In the genomic region with DNA sequence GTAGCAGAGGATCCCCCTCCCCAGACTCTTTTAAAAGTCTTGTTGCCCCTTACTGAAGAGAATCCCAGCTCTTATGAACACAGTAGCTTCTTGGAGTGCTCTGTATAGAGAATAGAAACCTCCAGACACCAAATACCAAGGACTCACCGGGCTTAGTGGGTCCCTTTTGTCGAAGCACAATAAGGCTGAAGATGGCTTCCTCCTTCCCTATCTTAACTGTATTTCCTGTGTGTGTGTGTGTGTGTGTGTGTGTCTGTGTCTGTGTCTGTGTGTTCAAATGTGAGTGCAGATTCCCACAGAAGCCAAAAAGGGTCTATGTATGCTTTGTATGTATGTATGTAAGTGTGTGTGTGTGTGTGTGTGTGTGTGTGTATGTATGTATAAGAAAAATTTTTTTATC, we compare ENCODE assay signal across 15 mouse cellular contexts. TPM values are rescaled to one million over a fixed set of nuclear protein-coding genes. Genes with fewer than 3 reads are reported as not detected.
DNase-seq lines count a peak whose midpoint lies in the region; ATAC-seq and TF ChIP-seq lines count a peak whose summit lies in the region.
"Had no signal": no experiment of that assay in that cellular context is flagged by ENCODE, and none has a peak within 500 bp of the region (broad histone marks: within the 10 kb centered on the region; RNA-seq: fewer than 3 reads in every experiment).

No protein-coding gene starts in this region.

- no peak overlapping the region for H3K9ac ChIP-seq in midbrain, embryonic 12.5 days (replicated peaks)
- H3K9ac ChIP-seq in midbrain, postnatal 0 days (replicated peaks; ENCODE audit: low read length, poor library complexity, severe bottlenecking), result no peak overlapping the region
- H3K9ac ChIP-seq in forebrain, embryonic 14.5 days (ENCODE audit: low read length), result no peak overlapping the region
- no peak overlapping the region for H3K9ac ChIP-seq in intestine, embryonic 15.5 days
- no peak overlapping the region for H3K9ac ChIP-seq in neural tube, embryonic 14.5 days (replicated peaks; ENCODE audit: low read depth, low read length)
- no peak overlapping the region for H3K9ac ChIP-seq in liver, postnatal 0 days (replicated peaks)

- H3K27ac ChIP-seq in midbrain, embryonic 12.5 days (replicated peaks), result peak overlapping the region; percentile 58
- H3K27ac ChIP-seq in midbrain, postnatal 0 days (ENCODE audit: low read depth, low read length), result no peak overlapping the region
- peak overlapping the region; percentile 68; the same call in 1 of the 2 replicates for H3K27ac ChIP-seq in forebrain, embryonic 14.5 days (ENCODE audit: low read depth, low read length)
- H3K27ac ChIP-seq in intestine, embryonic 15.5 days, result 0 out of 2 replicates have a peak overlapping the region, but pooled peaks have one; percentile 32
- H3K27ac ChIP-seq in neural tube, embryonic 14.5 days (ENCODE audit: low read depth, low read length), result peak overlapping the region; percentile 72
- no peak overlapping the region for H3K27ac ChIP-seq in liver, postnatal 0 days (ENCODE audit: low read depth)

- H3K4me1 ChIP-seq in midbrain, embryonic 12.5 days, result peaks cover 22% of the 10 kb centered on the region
- no peaks in the 10 kb centered on the region; the same call in 1 of the 2 replicates for H3K4me1 ChIP-seq in midbrain, postnatal 0 days (ENCODE audit: insufficient read depth, low read length)
- 0 out of 2 replicates have a peak, but pooled peaks cover 3% of the 10 kb centered on the region for H3K4me1 ChIP-seq in forebrain, embryonic 14.5 days (ENCODE audit: control insufficient read depth, insufficient read depth, low read length)
- H3K4me1 ChIP-seq in intestine, embryonic 15.5 days (replicated peaks), result peaks cover 3% of the 10 kb centered on the region; the same call in 1 of the 2 replicates
- peaks cover 17% of the 10 kb centered on the region; the same call in 1 of the 2 replicates for H3K4me1 ChIP-seq in neural tube, embryonic 14.5 days (ENCODE audit: control insufficient read depth, insufficient read depth, low read length)
- no peaks in the 10 kb centered on the region for H3K4me1 ChIP-seq in liver, postnatal 0 days (ENCODE audit: insufficient read depth)

- peaks cover 5% of the 10 kb centered on the region; the same call in 1 of the 2 replicates for H3K27me3 ChIP-seq in midbrain, embryonic 12.5 days
- no peaks in the 10 kb centered on the region for H3K27me3 ChIP-seq in midbrain, postnatal 0 days (ENCODE audit: insufficient read depth, low read length)
- no peaks in the 10 kb centered on the region for H3K27me3 ChIP-seq in forebrain, embryonic 14.5 days (replicated peaks; ENCODE audit: control insufficient read depth, insufficient read depth, low read length)
- H3K27me3 ChIP-seq in intestine, embryonic 15.5 days (replicated peaks), result no peaks in the 10 kb centered on the region
- H3K27me3 ChIP-seq in neural tube, embryonic 14.5 days (ENCODE audit: control insufficient read depth, insufficient read depth, low read length), result no peaks in the 10 kb centered on the region
- H3K27me3 ChIP-seq in liver, postnatal 0 days (ENCODE audit: insufficient read depth, low read length), result no peaks in the 10 kb centered on the region

- no peak overlapping the region for H3K4me3 ChIP-seq in midbrain, embryonic 12.5 days
- H3K4me3 ChIP-seq in midbrain, postnatal 0 days (ENCODE audit: low read depth, low read length), result no peak overlapping the region
- no peak overlapping the region for H3K4me3 ChIP-seq in forebrain, embryonic 14.5 days (ENCODE audit: low read depth, low read length)
- H3K4me3 ChIP-seq in intestine, embryonic 15.5 days (replicated peaks), result no peak overlapping the region
- H3K4me3 ChIP-seq in neural tube, embryonic 14.5 days (ENCODE audit: low read depth, low read length), result no peak overlapping the region
- no peak overlapping the region for H3K4me3 ChIP-seq in liver, postnatal 0 days (ENCODE audit: low read depth, low read length)

- TF ChIP-seq EP300 in liver, postnatal 0 days (IDR thresholded peaks at IDR 0.05; ENCODE audit: low read depth), result no peak

- DNase-seq in midbrain, postnatal 0 days (ENCODE audit: low spot score), result no peak
- no peak for DNase-seq in forebrain, embryonic 14.5 days (ENCODE audit: low spot score)
- DNase-seq in liver, postnatal 0 days, result no peak
- DNase-seq in spleen, postnatal 10 days (ENCODE audit: low spot score in 2 of 2), result no peak

- ATAC-seq in midbrain, embryonic 12.5 days (ENCODE audit: low FRiP score, low read depth), result no peak
- no peak for ATAC-seq in midbrain, postnatal 0 days (ENCODE audit: low FRiP score)
- ATAC-seq in forebrain, embryonic 14.5 days, result peak; percentile 32; the same call in 1 of the 2 replicates
- 0 out of 2 replicates have a peak, but pooled peaks have one; percentile 19 for ATAC-seq in intestine, embryonic 15.5 days
- no peak; the same call in 1 of the 2 replicates for ATAC-seq in neural tube, embryonic 14.5 days (ENCODE audit: low read depth)
- ATAC-seq in liver, postnatal 0 days, result no peak

- 77% methylated on average over 2 of the region's 2 CpGs for WGBS in midbrain, embryonic 12.5 days
- 69% methylated on average over 2 of the region's 2 CpGs for WGBS in midbrain, postnatal 0 days
- 68% methylated on average over 2 of the region's 2 CpGs for WGBS in forebrain, embryonic 14.5 days
- 64% methylated on average over 2 of the region's 2 CpGs for WGBS in intestine, embryonic 15.5 days
- 51% methylated on average over 2 of the region's 2 CpGs for WGBS in neural tube, embryonic 14.5 days
- 48% methylated on average over 2 of the region's 2 CpGs for WGBS in liver, postnatal 0 days (ENCODE audit: insufficient replicate concordance)

- peaks cover 33% of the 10 kb centered on the region for H3K36me3 ChIP-seq in midbrain, embryonic 12.5 days
- peaks cover 11% of the 10 kb centered on the region; the same call in 1 of the 2 replicates for H3K36me3 ChIP-seq in midbrain, postnatal 0 days (ENCODE audit: insufficient read depth, low read length)
- H3K36me3 ChIP-seq in forebrain, embryonic 14.5 days (ENCODE audit: control insufficient read depth, insufficient read depth, low read length), result peaks cover 40% of the 10 kb centered on the region
- no peaks in the 10 kb centered on the region for H3K36me3 ChIP-seq in intestine, embryonic 15.5 days
- 0 out of 2 replicates have a peak, but pooled peaks cover 8% of the 10 kb centered on the region for H3K36me3 ChIP-seq in neural tube, embryonic 14.5 days (ENCODE audit: control insufficient read depth, insufficient read depth, low read length)
- no peaks in the 10 kb centered on the region for H3K36me3 ChIP-seq in liver, postnatal 0 days (replicated peaks; ENCODE audit: insufficient read depth, low read length)

- no peaks in the 10 kb centered on the region for H3K9me3 ChIP-seq in midbrain, embryonic 12.5 days
- H3K9me3 ChIP-seq in midbrain, postnatal 0 days (ENCODE audit: low read length), result no peaks in the 10 kb centered on the region
- no peaks in the 10 kb centered on the region for H3K9me3 ChIP-seq in forebrain, embryonic 14.5 days (replicated peaks; ENCODE audit: control insufficient read depth, low read length)
- H3K9me3 ChIP-seq in intestine, embryonic 15.5 days, result no peaks in the 10 kb centered on the region
- H3K9me3 ChIP-seq in neural tube, embryonic 14.5 days (ENCODE audit: control insufficient read depth, low read length), result no peaks in the 10 kb centered on the region
- H3K9me3 ChIP-seq in liver, postnatal 0 days (ENCODE audit: low read length), result no peaks in the 10 kb centered on the region

- no peak for TF ChIP-seq CTCF in midbrain, postnatal 0 days (IDR thresholded peaks at IDR 0.05)
- TF ChIP-seq CTCF in liver, postnatal 0 days (IDR thresholded peaks at IDR 0.05; ENCODE audit: low read depth), result no peak

- no peak overlapping the region for H3K4me2 ChIP-seq in midbrain, embryonic 12.5 days (replicated peaks)
- H3K4me2 ChIP-seq in midbrain, postnatal 0 days (ENCODE audit: low read depth, low read length, poor library complexity, severe bottlenecking), result no peak overlapping the region
- no peak overlapping the region for H3K4me2 ChIP-seq in forebrain, embryonic 14.5 days (ENCODE audit: low read length)
- no peak overlapping the region for H3K4me2 ChIP-seq in intestine, embryonic 15.5 days (replicated peaks)
- H3K4me2 ChIP-seq in neural tube, embryonic 14.5 days (ENCODE audit: low read depth, low read length), result no peak overlapping the region
- H3K4me2 ChIP-seq in liver, postnatal 0 days (ENCODE audit: low read depth, low read length), result no peak overlapping the region

RNA-seq across cellular contexts. Expression of a gene that starts 36.2 kb away (rescaled TPM):
- polyA plus RNA-seq in midbrain, embryonic 12.5 days (2016; fragmentation: Nextera tagmentation; extraction: Ambion mirVana), result not detected in 2 replicates
- total RNA-seq in midbrain, postnatal 0 days (2014; rRNA removed), result 0.09 and 0.27 TPM in 2 replicates
- 0.26 and 0.30 TPM in 2 replicates for polyA plus RNA-seq in midbrain, postnatal 0 days (2015; fragmentation: Nextera tagmentation; extraction: Ambion mirVana)
- polyA plus RNA-seq in forebrain, embryonic 14.5 days (2014; fragmentation: Nextera tagmentation; extraction: Ambion mirVana), result not detected in 2 replicates
- 3.9 and 4.0 TPM in 2 replicates for polyA plus RNA-seq in intestine, embryonic 15.5 days (2015; fragmentation: Nextera tagmentation; extraction: Ambion mirVana)
- 0.44 TPM in 1 of 2 replicates, not detected in the other for polyA plus RNA-seq in neural tube, embryonic 14.5 days (2014; fragmentation: Nextera tagmentation; extraction: Ambion mirVana)
- polyA plus RNA-seq in liver, postnatal 0 days (2015; fragmentation: Nextera tagmentation; extraction: Ambion mirVana), result 0.05 TPM in 2 replicates
- total RNA-seq: hematopoietic stem cell, adult 5-6 weeks had no signal

RNA-seq across cellular contexts. Expression of a gene that starts 51.5 kb away (rescaled TPM):
- polyA plus RNA-seq in midbrain, embryonic 12.5 days (2016; fragmentation: Nextera tagmentation; extraction: Ambion mirVana), result not detected in 2 replicates
- not detected in 2 replicates for total RNA-seq in midbrain, postnatal 0 days (2014; rRNA removed)
- polyA plus RNA-seq in midbrain, postnatal 0 days (2015; fragmentation: Nextera tagmentation; extraction: Ambion mirVana), result 0.26 TPM in 1 of 2 replicates, not detected in the other
- not detected in 2 replicates for polyA plus RNA-seq in forebrain, embryonic 14.5 days (2014; fragmentation: Nextera tagmentation; extraction: Ambion mirVana)
- 0.57 TPM in 1 of 2 replicates, not detected in the other for polyA plus RNA-seq in intestine, embryonic 15.5 days (2015; fragmentation: Nextera tagmentation; extraction: Ambion mirVana)
- not detected in 2 replicates for polyA plus RNA-seq in neural tube, embryonic 14.5 days (2014; fragmentation: Nextera tagmentation; extraction: Ambion mirVana)
- not detected in 2 replicates for polyA plus RNA-seq in liver, postnatal 0 days (2015; fragmentation: Nextera tagmentation; extraction: Ambion mirVana)
- total RNA-seq: heart, adult 18-20 months; hematopoietic stem cell, adult 5-6 weeks; left cerebral cortex, adult 8-10 months; megakaryocyte-erythroid progenitor cell, adult 5-6 weeks had no signal
- polyA plus RNA-seq: cerebellum, adult 2 months; large intestine, adult 2 months; liver, embryonic 16.5 days; testis, adult 2 months had no signal

Comparison
In these comparisons a context has a peak if more than half of its experiments do, and no peak if none do; other contexts are left out.
1. H3K27ac ChIP-seq: peak in midbrain, embryonic 12.5 days (single experiment), forebrain, embryonic 14.5 days (single experiment), intestine, embryonic 15.5 days (single experiment) and neural tube, embryonic 14.5 days (single experiment); none in midbrain, postnatal 0 days (single experiment) and liver, postnatal 0 days (single experiment).
2. ATAC-seq: peak in forebrain, embryonic 14.5 days (single experiment) and intestine, embryonic 15.5 days (single experiment); none in midbrain, embryonic 12.5 days (single experiment), midbrain, postnatal 0 days (single experiment), neural tube, embryonic 14.5 days (single experiment) and liver, postnatal 0 days (single experiment).